Mouse (Mus musculus): ENCODE results near the gene Gm12216.

GRCm38 (mm10) chr11:53798041-53798711 lies 60.9 kb downstream of the Gm12216 start:
- no peak for TF ChIP-seq MAX (IDR thresholded peaks at IDR 0.05; ENCODE audit: low read depth)
- no peak for TF ChIP-seq POLR2A (IDR thresholded peaks at IDR 0.05; ENCODE audit: insufficient read length, low read depth)
- peak; percentile 82 for TF ChIP-seq TCF12 (IDR thresholded peaks at IDR 0.05; ENCODE audit: insufficient read depth, poor library complexity, severe bottlenecking)
- no peak for TF ChIP-seq E2F4 (IDR thresholded peaks at IDR 0.05; ENCODE audit: insufficient read depth)
- no peak for TF ChIP-seq TCF3 (IDR thresholded peaks at IDR 0.05; ENCODE audit: insufficient read length, low read depth)

Measured in myocyte (in vitro differentiated cells).